Mouse (Mus musculus) stomach, postnatal 0 days (tissue): ENCODE measurements around the gene Gon7.

Experiments
- CTCF ChIP-seq: IDR thresholded peaks from 2 replicates; pipeline ENCODE4 v1.5.1; 2016; ENCODE audit warnings: antibody characterized with exemption, low read depth, mild to moderate bottlenecking, moderate library complexity
- EP300 ChIP-seq: optimal IDR thresholded peaks from 2 replicates; pipeline ENCODE3; 2016; ENCODE audit warnings: antibody characterized with exemption

- no peak for TF ChIP-seq EP300
- no peak for TF ChIP-seq CTCF
Observed at GRCm38 (mm10) chr12:102742056-102742455, 15.5 kb downstream of the Gon7 start.
